Mouse (Mus musculus) fibroblast of lung, adult 2 months (primary cell): ENCODE measurements around the gene Rab4a.

Experiments used
- DNase-seq: peaks from one replicate; pipeline ENCODE4 v3.0.0-alpha.2; 2011; ENCODE audit warnings: low read depth

The Rab4a gene

DNA sequence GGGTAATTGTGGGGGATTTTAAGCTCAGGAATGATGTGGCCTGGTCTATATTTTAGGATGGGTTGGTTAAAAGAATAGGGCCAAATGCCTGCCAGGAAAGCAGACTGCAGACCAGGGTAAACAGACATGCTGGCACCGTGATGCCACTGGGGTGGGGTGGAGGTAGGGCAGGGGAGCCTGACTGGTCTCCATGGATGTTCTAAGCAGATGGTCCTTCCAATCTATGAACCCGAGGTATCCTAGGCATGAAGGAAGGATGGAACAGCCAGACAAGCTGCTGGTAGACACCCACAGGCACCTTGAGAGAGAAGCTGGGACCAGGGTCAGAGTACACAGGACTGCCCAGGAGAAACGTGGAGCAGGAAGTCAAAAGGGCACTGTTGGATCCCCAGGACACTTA is 41.8 kb downstream of the Rab4a start:
- DNase-seq = no peak

DNA sequence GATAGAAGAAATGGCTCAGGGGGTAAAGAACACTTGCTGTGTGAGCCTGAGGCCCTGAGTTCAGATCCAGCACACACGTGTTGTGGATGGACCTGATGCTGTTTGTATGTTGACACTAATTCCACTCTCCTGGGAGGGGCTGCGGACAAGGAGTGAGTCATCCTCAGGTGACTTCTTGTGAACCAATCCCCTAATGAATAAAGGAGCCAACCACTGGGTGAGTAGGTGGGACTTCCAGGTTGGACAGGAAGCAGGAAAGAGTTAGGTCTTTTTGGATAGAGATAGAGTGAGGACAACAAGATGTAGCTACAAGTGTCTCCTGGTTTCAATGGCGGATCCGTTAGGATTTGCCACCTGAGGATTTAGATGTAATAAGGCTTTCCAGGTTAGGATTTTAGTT is 43.6 kb downstream of the Rab4a start:
- no peak for DNase-seq

DNA sequence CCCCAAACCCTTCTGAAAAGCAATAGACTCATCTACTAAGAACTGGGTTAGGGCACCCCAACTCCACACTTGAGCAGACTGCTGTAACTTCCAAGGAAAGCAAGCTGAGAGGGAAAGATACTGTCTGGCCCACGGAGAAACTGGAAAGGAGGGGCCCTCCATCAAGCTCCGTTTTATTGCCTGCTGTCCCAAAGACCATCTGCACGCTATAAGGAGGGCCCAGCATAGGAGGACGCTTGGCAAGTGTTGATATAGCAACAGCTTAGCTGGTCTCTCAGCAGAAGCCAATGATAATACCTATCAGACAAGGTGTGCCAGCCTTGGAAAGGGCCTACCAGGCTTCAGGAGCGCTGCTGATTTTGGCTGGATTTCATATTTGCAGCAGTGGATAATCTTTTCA is 45.8 kb downstream of the Rab4a start:
- DNase-seq = no peak

DNA sequence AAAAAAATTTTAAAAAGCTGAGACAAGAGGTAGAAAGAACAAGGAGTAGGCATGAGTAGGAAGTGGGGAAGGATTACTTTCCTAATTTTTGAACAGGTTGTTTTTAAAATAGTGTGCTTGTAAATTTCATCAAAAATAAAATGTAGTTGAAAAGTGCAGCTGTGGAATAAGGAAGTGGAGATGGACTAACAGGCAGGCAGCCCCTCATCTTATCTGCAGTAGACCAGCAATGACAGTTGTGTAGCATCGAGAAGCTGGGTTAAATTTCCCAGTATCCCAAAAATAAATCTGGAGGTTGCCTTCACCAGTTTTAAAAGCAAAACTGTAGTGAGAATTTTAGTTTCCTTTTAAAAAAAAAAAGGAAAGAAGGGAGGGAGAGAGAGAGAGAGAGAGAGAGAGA is 48.5 kb downstream of the Rab4a start:
- DNase-seq = no peak

DNA sequence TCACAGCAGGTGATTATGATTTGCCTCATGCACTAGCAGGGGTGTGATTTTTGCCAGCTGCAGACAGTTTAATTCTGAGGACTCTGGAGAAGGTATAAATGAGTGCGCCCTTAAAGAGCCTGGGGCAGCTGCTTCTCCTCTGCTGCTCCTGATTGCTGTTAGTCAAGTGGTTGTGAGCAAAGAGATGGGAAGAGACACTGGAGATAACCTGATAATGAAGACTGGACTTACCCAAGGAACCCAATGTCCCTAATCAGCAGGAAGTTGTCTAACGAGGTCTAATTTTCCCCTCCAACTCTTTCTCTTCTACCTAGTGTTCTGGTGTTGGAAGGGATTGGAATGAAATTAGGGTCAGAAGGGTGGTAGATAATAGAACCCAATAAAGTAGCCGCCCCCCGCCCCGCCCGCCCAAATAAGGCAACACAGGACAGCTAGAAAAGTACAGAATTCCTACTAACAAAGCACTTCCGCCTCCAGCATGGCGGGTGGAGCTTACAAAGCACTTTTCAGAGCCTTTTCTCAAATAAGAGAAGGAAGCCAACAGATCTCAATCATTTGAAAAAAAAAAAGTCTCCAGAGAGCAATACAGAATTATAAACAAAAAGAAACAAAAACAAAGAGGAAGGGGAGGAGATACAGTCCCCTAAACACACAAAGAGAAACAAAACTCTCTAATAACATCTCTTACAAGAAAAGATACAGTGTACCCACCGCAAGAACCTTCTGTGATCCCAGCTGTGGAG is 49.1 kb downstream of the Rab4a start:
- no peak for DNase-seq

DNA sequence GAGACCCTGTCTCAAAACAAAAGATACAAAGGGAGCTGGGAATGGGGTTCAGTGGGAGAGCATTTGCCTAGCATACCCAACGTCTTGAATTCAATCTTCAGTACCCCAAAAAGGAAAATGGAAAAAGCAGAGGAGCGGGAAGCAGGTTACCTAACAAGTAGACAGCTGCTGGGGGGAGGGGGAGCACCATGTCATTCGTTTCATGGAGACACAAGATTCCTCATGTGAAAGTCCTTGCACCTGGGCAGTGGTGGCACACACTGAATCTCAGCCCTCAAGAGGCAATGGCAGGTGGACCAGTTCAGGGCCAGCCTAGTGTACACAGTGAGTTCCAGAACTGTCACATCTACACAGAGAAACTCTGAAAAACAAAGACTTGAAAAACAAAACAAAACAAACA is 51.6 kb downstream of the Rab4a start:
- DNase-seq = no peak

DNA sequence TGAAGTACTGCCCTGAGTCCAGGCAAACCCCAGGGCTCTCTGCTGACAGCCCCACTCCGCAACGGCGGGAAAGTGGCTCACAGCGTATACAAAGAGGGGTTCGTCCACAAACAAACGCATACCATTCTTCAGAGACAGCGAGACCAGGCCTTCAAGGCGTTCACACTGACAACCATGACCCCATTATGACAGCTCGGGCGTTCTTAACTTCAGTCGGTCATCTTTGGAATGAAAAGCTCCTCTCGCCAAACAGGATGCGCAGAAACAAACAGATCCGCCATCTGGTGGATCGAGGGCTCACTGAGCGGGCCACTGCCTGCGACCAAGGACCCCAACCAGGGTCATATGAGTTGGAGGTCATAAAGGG is 52.8 kb downstream of the Rab4a start:
- DNase-seq = no peak

DNA sequence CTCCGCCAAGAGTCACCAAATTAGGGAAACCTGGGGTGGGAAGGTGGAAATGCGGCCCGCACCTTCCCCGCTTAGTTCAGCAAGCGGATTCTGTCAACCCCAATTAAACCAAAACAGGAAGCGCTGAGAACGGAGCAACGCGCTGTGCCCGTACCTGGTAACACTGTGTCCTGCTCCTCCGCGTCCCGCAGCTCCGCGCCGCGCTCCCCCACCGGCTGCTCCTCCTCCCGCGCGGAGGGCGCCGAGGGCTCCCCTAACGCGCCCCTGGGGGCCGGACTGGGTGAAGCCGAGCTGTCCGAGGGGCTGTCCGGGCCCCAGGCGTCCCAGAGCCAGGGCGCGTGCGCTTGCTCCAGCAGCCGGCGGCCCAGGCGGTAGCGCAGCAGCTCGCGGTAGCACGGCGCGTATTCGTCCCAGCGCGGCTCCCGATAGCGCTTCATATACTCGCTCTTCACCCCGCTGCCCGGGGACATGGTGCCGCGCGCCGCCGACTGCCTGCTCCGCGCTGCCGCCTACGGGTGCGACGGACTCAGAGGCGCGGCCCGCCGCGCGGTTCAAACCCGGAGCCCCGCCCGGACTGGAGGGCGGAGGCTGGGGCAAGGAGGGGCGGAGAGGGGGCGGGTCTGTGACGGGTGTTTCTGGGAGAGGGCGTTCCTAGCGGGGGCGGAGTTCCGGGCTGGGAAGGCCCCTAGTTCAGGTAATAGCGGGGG is 53.3 kb downstream of the Rab4a start:
- peak; percentile 66 for DNase-seq

DNA sequence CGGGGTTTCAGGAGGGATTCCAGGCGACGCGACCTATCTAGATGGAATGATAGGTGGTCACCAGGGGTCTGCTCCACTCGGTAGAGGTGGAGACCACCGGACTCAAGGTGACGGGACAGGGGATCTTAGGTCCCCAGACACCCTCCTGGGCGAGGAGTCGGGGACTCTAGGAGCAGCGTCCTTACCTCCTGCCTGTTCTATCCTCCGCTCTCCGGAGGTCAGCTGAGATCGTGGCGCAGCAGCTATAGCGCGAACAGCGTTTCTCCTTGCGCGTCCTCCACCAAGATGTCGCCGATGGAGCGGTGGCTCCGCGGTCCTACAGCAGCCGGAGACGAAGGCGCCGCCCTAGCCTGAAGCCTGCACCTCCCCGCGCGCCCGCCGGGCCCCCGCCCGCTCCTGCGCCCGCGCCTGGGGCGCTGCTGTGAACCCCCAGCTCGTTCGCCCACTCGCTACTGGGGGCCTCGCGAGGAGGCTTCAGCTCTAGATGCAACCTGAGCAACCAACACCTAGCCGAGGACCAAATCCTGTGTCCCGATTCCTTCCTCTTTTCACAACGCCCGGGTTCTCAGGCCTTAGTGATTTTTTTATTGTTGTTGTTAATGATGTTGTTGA is 54.0 kb downstream of the Rab4a start, which contains the start of gene Ccsap:
Gene Ccsap (minus strand): TSS at position 562 of the 612 bp plus-strand sequence.
- no peak for DNase-seq

DNA sequence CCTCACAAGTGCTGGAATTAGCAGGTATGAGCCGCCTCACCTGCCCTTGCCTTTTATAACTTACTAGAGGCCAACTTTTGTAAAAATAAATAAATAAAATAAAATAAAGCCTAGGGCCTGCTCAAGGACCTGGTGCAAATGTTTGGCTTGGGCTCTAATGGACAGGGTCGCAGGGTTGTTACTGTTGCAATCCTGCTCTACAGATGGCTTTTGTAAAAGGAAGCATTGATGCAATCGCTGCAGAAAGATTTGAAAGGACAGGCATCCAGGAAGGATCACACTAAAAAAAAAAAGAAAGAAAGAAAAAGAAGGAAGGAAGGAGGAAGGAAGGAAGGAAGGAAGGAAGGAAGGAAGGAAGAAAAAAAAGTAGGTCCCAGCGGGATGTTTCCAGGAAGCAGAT is 54.6 kb downstream of the Rab4a start:
- no peak for DNase-seq

DNA sequence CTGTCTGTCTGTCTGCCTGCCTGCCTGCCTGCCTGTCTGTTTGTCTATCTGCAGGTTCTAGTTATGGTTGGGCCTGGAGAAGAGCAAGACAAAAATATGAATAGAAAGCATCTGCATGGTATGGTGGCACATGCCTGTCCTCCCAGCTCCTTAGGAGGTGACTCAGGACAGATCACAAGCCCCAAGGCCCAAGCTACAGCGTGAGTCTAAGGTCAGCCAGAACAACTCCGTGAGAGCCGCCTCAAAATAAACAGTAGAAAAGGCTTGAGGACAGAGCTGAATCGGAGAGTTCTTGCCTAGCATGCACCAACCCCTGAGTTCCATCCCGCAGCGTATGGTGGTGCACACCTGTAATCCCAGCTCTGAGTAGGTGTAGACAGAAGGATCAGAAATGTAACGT is 60.0 kb downstream of the Rab4a start:
- no peak for DNase-seq

DNA sequence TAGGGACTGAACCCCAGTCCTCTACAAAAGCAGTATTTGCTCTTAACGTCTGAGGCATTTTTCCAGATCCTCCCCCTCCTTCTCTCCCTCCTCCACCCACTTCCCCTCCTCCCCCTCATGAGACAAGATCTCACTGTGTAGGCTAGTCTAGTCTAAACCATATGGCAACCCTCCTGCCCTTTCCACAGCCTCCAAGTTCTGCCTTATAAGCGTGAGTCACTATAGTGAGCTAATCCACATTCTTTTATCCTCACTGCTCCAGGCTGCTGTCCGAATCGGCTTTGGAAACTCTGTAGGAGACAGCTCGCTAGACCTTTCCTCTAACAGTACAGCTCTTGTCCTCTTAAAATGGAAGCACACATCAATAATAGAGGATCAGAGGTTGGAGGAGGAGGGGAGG is 61.2 kb downstream of the Rab4a start:
- peak; percentile 58 for DNase-seq

DNA sequence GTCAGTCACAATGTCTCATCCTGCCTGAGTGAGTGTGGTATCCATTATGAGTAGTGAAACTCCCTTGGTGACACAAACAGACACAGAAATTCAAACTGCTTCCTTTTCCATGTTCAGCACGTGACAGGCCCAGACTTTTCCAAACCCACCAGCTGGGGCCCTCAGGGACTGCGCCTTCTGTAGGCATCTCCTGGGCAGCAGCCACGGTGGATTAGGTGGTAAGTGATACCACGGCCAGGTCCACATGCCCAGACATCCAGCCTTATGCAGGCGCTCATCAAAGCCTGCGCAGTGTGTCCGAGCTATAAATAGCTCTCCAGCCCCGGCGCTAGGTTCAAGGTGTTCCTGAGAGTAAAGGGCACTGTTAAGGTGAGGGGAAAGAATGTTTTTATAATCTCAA is 66.3 kb downstream of the Rab4a start:
- DNase-seq = no peak

DNA sequence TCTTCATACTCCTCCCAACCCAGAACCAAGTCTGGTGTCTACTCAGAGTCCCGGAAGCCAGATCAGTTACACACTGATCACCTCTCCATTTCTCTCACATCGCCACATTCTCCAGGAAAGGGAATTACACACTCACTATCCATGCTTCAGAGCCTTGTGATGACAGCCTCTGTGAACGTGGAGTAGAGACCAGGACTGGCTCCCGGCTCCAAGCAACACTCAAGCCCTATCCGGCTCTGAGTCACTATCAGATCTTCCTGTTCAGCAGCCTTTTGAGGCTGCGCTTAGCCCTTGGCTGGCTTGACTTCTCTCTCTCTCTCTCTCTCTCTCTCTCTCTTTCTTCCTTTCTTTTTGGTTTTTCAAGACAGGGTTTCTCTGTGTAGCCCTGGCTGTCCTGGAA is 67.6 kb downstream of the Rab4a start:
- no peak for DNase-seq

DNA sequence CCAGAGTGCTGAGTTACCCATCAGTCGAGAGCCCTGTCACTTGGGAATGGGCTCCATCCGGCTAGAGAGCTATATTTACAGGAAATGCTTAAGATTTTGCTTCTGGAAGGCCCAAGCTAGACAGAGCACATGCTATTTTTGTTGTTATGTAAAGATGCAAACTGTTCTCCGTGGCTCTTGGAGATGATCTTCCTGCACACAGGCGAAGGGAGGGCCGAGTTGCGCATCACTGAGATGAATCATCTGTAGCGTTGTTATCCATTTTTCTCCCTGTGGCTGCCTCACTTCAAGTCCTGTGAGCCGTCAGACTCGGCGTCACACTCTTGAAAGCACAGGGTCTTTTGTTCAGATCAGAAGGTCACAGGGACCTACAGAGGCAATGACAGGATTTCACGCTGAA is 68.5 kb downstream of the Rab4a start:
- no peak for DNase-seq

DNA sequence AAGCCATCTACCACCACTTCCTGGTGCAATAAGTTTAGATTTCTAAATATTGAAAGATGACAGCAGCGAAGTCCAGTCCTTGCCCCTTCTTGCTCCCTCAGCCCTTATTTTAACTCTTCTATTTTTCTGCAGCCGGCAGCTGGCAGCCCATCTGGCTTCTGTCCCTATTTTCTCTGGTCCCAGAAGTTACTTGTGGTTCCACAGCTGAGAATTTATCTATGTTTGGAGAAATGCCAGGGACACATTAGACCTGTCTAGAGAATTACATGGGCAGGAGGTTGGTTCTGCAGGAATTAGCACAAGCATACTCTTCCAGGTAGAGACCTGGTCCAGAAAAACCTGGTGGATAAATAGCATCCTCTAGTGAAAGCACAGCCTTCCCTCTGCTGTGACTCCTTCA is 72.1 kb downstream of the Rab4a start:
- DNase-seq = no peak

DNA sequence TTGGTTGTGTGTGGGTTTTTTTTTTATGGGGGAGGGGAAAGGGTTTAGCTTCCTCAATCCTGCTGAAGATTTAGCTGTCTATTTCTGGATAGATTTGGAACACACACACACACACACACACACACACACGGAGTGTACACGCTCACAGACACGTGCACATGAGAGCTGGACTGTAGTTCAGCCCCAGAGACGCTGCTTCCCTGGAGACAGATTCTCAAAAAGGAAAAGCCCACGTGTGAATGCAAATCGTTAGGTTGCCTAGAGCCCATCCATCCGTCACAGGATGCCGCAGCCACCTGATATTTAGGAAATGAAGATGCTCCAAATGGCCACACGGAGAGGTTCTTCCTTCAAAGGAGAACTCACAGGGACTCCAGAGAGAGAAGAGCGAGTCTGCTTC is 74.5 kb downstream of the Rab4a start:
- DNase-seq = no peak

DNA sequence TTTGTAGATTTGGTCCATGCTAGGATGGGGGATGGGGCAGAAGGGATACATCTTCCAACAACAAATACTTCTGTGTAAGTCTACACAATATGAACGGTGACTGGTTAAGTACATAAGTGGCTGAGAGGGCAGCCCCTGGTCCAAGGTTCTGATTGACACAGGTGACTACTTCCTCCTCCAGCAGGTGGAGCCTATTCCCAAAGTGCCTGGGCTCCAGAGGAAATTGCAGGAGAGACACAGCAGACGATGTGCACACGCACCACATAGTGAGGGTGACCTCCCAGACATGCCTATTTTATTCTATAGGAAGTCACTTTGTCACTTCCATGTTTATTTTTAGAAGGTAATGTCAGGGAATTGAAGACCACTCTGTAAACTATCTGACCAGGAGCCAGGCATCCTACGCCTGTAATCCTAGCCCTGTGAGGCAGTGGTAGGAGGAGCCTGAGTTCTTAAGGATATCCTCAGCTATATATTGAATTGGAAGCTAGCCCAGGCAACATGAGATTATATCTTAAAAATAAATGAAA is 75.1 kb downstream of the Rab4a start:
- DNase-seq = no peak

DNA sequence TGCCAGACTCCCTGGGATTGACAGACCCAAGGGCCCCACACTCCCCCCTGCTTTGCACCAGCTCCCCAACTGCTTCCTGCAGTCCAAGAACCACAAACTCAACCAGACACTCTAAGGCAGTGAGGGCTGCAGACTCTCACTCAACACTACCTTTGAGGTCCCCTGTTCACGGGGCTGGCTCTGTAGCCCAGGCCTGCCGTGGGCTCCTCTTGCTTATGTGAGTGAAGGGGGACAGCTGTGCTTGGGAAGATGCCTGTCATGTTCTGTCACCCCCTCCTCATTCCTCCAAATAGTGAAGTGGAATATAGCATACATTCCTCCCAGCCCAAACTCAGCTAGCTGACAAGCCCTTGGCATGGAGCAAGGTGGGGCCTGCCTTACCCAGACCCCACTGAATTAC is 76.6 kb downstream of the Rab4a start:
- DNase-seq = no peak

DNA sequence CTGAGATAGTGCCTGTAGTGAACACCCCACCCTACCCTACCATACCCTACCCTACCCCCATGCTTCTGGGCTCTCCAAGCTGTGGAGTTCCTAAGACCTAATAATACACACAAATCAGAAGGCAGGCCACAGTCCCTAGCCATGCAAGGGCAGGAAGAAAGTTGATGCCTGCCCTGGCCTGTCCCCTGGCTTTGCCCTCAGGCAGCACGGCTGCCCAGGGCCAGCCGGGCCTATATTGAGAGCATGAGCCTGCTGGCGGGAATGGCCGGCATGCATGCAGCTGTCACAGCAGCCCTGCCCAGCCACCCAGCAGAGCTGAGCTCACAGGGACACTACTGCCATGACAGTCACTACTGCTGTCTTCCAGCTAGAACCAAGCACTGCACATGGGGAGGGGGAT is 77.3 kb downstream of the Rab4a start:
- no peak for DNase-seq
